ENCODE assay signal across 26 mouse cellular contexts in genomic region chr10:6156941-6157340, GRCm38 (mm10).
A peak's percentile ranks its signal among the peaks of the same experiment; 100 is the strongest.
DNase-seq lines count a peak whose midpoint lies in the region; ATAC-seq and TF ChIP-seq lines count a peak whose summit lies in the region.
"Had no signal": no experiment of that assay in that cellular context is flagged by ENCODE, and none has a peak within 500 bp of the region (broad histone marks: within the 10 kb centered on the region; RNA-seq: fewer than 3 reads in every experiment).

No protein-coding gene starts in this region.

- no peaks in the 10 kb centered on the region for H3K9me3 ChIP-seq in forebrain, embryonic 14.5 days (replicated peaks; ENCODE audit: control insufficient read depth, low read length)
- H3K9me3 ChIP-seq in forebrain, embryonic 10.5 days, result no peaks in the 10 kb centered on the region
- no peaks in the 10 kb centered on the region for H3K9me3 ChIP-seq in forebrain, postnatal 0 days (ENCODE audit: low read length)
- H3K9me3 ChIP-seq in forebrain, embryonic 13.5 days (replicated peaks), result no peaks in the 10 kb centered on the region
- no peaks in the 10 kb centered on the region for H3K9me3 ChIP-seq in midbrain, embryonic 16.5 days (replicated peaks; ENCODE audit: control insufficient read depth, low read length, poor library complexity, severe bottlenecking)
- no peaks in the 10 kb centered on the region for H3K9me3 ChIP-seq in midbrain, embryonic 10.5 days (replicated peaks)
- H3K9me3 ChIP-seq: embryonic facial prominence, embryonic 13.5 days; embryonic facial prominence, embryonic 15.5 days; G1E had no signal

- TF ChIP-seq CTCF in forebrain, postnatal 0 days (IDR thresholded peaks at IDR 0.05; ENCODE audit: low read depth), result no peak
- TF ChIP-seq CTCF in brain, embryonic 14.5 days (IDR thresholded peaks at IDR 0.05; ENCODE audit: borderline replicate concordance, extremely low read depth, insufficient read depth, insufficient read length), result no peak

- TF ChIP-seq POLR2A in brain, embryonic 14.5 days (IDR thresholded peaks at IDR 0.05; ENCODE audit: borderline replicate concordance, extremely low read depth, insufficient read depth, insufficient read length, poor library complexity, severe bottlenecking), result no peak

- 57% methylated on average over 6 of the region's 6 CpGs for WGBS in forebrain, embryonic 14.5 days
- 79% methylated on average over 6 of the region's 6 CpGs for WGBS in forebrain, embryonic 10.5 days
- 50% methylated on average over 6 of the region's 6 CpGs for WGBS in forebrain, postnatal 0 days
- WGBS in forebrain, embryonic 13.5 days, result 57% methylated on average over 6 of the region's 6 CpGs
- WGBS in midbrain, embryonic 16.5 days, result 48% methylated on average over 6 of the region's 6 CpGs
- WGBS in midbrain, embryonic 10.5 days, result 74% methylated on average over 6 of the region's 6 CpGs

- no peak overlapping the region for H3K4me3 ChIP-seq in forebrain, embryonic 14.5 days (ENCODE audit: low read depth, low read length)
- no peak overlapping the region for H3K4me3 ChIP-seq in forebrain, embryonic 10.5 days
- H3K4me3 ChIP-seq in forebrain, postnatal 0 days (ENCODE audit: low read depth, low read length), result no peak overlapping the region
- no peak overlapping the region for H3K4me3 ChIP-seq in forebrain, embryonic 13.5 days
- H3K4me3 ChIP-seq in midbrain, embryonic 16.5 days (ENCODE audit: low read depth, low read length), result no peak overlapping the region
- no peak overlapping the region for H3K4me3 ChIP-seq in midbrain, embryonic 10.5 days
- H3K4me3 ChIP-seq: embryonic facial prominence, embryonic 13.5 days; embryonic facial prominence, embryonic 15.5 days; erythroblast, embryonic 14.5 days had no signal

- no peaks in the 10 kb centered on the region for H3K4me1 ChIP-seq in forebrain, embryonic 14.5 days (ENCODE audit: control insufficient read depth, insufficient read depth, low read length)
- H3K4me1 ChIP-seq in forebrain, embryonic 10.5 days, result no peaks in the 10 kb centered on the region
- H3K4me1 ChIP-seq in forebrain, postnatal 0 days (ENCODE audit: insufficient read depth), result no peaks in the 10 kb centered on the region
- no peaks in the 10 kb centered on the region for H3K4me1 ChIP-seq in forebrain, embryonic 13.5 days
- H3K4me1 ChIP-seq in midbrain, embryonic 16.5 days (ENCODE audit: control insufficient read depth, insufficient read depth, low read length), result no peaks in the 10 kb centered on the region
- no peaks in the 10 kb centered on the region for H3K4me1 ChIP-seq in midbrain, embryonic 10.5 days
- H3K4me1 ChIP-seq: embryonic facial prominence, embryonic 13.5 days; embryonic facial prominence, embryonic 15.5 days had no signal

- no peak for ATAC-seq in forebrain, embryonic 14.5 days
- peak; percentile 71 for ATAC-seq in forebrain, postnatal 0 days
- no peak for ATAC-seq in forebrain, embryonic 13.5 days
- ATAC-seq in midbrain, embryonic 16.5 days, result peak; percentile 62
- ATAC-seq: activated CD4-positive, CD25-positive, alpha-beta regulatory T cell, adult 4 months; CD4-positive, CD25-positive, alpha-beta regulatory T cell, adult 4 months; Patski had no signal

- H3K4me2 ChIP-seq in forebrain, embryonic 14.5 days (ENCODE audit: low read length), result no peak overlapping the region
- no peak overlapping the region for H3K4me2 ChIP-seq in forebrain, postnatal 0 days (ENCODE audit: low read depth)
- H3K4me2 ChIP-seq in forebrain, embryonic 13.5 days, result no peak overlapping the region
- no peak overlapping the region for H3K4me2 ChIP-seq in midbrain, embryonic 16.5 days (ENCODE audit: low read length)
- H3K4me2 ChIP-seq: embryonic facial prominence, embryonic 13.5 days; embryonic facial prominence, embryonic 15.5 days had no signal

- DNase-seq in forebrain, embryonic 14.5 days (ENCODE audit: low spot score), result peak; percentile 1
- no peak for DNase-seq in forebrain, embryonic 10.5 days (ENCODE audit: extremely low spot score, low spot score)
- peak; percentile 16 for DNase-seq in forebrain, postnatal 0 days
- DNase-seq in midbrain, embryonic 10.5 days (ENCODE audit: low spot score), result no peak
- DNase-seq in brain, embryonic 14.5 days (ENCODE audit: low read depth), result peak; percentile 11
- DNase-seq: adrenal gland, adult 8-10 months; adrenal gland, postnatal 14 days; adrenal gland, postnatal 36 days; B cell, adult 2 months; cerebellum, adult 11 months; cerebellum, adult 18-20 months; cerebellum, adult 8-10 months; cerebellum, adult 9-11 months; cerebellum, postnatal 14 days; cerebellum, postnatal 36 days; embryo, embryonic 11 days had no signal

- no peak overlapping the region for H3K9ac ChIP-seq in forebrain, embryonic 14.5 days (ENCODE audit: low read length)
- H3K9ac ChIP-seq in forebrain, postnatal 0 days, result no peak overlapping the region
- no peak overlapping the region for H3K9ac ChIP-seq in forebrain, embryonic 13.5 days
- no peak overlapping the region for H3K9ac ChIP-seq in midbrain, embryonic 16.5 days (ENCODE audit: low read depth, low read length)
- H3K9ac ChIP-seq: embryonic facial prominence, embryonic 13.5 days; embryonic facial prominence, embryonic 15.5 days had no signal

- H3K27ac ChIP-seq in forebrain, embryonic 14.5 days (ENCODE audit: low read depth, low read length), result no peak overlapping the region
- no peak overlapping the region for H3K27ac ChIP-seq in forebrain, embryonic 10.5 days
- H3K27ac ChIP-seq in forebrain, postnatal 0 days (ENCODE audit: low read depth, low read length), result no peak overlapping the region
- no peak overlapping the region for H3K27ac ChIP-seq in forebrain, embryonic 13.5 days
- H3K27ac ChIP-seq in midbrain, embryonic 16.5 days (ENCODE audit: low read length), result no peak overlapping the region
- no peak overlapping the region for H3K27ac ChIP-seq in midbrain, embryonic 10.5 days (replicated peaks)
- H3K27ac ChIP-seq: embryonic facial prominence, embryonic 13.5 days; embryonic facial prominence, embryonic 15.5 days had no signal

- no peaks in the 10 kb centered on the region for H3K36me3 ChIP-seq in forebrain, embryonic 14.5 days (ENCODE audit: control insufficient read depth, insufficient read depth, low read length)
- H3K36me3 ChIP-seq in forebrain, embryonic 10.5 days (replicated peaks), result no peaks in the 10 kb centered on the region
- no peaks in the 10 kb centered on the region for H3K36me3 ChIP-seq in forebrain, postnatal 0 days (ENCODE audit: insufficient read depth)
- H3K36me3 ChIP-seq in forebrain, embryonic 13.5 days (ENCODE audit: poor library complexity, severe bottlenecking), result no peaks in the 10 kb centered on the region
- H3K36me3 ChIP-seq in midbrain, embryonic 16.5 days (ENCODE audit: control insufficient read depth, insufficient read depth, low read length), result no peaks in the 10 kb centered on the region
- no peaks in the 10 kb centered on the region for H3K36me3 ChIP-seq in midbrain, embryonic 10.5 days
- H3K36me3 ChIP-seq: embryonic facial prominence, embryonic 13.5 days; embryonic facial prominence, embryonic 15.5 days; G1E had no signal

- no peaks in the 10 kb centered on the region for H3K27me3 ChIP-seq in forebrain, embryonic 14.5 days (replicated peaks; ENCODE audit: control insufficient read depth, insufficient read depth, low read length)
- no peaks in the 10 kb centered on the region for H3K27me3 ChIP-seq in forebrain, embryonic 10.5 days (ENCODE audit: poor library complexity, severe bottlenecking)
- no peaks in the 10 kb centered on the region for H3K27me3 ChIP-seq in forebrain, postnatal 0 days (ENCODE audit: insufficient read depth, low read length)
- no peaks in the 10 kb centered on the region for H3K27me3 ChIP-seq in forebrain, embryonic 13.5 days
- H3K27me3 ChIP-seq in midbrain, embryonic 16.5 days (ENCODE audit: control insufficient read depth, insufficient read depth, low read depth, low read length), result no peaks in the 10 kb centered on the region
- no peaks in the 10 kb centered on the region for H3K27me3 ChIP-seq in midbrain, embryonic 10.5 days (ENCODE audit: low read depth, poor library complexity, severe bottlenecking)
- H3K27me3 ChIP-seq: CH12.LX; embryonic facial prominence, embryonic 13.5 days; embryonic facial prominence, embryonic 15.5 days had no signal

Comparison
In these comparisons a context has a peak if more than half of its experiments do, and no peak if none do; other contexts are left out.
1. ATAC-seq: peak in forebrain, postnatal 0 days (single experiment) and midbrain, embryonic 16.5 days (single experiment); none in forebrain, embryonic 14.5 days (single experiment) and forebrain, embryonic 13.5 days (single experiment).
2. DNase-seq: peak in forebrain, embryonic 14.5 days (single experiment), forebrain, postnatal 0 days (single experiment) and brain, embryonic 14.5 days (single experiment); none in forebrain, embryonic 10.5 days (single experiment) and midbrain, embryonic 10.5 days (single experiment).